Mouse (Mus musculus) MEL (cell line): ENCODE measurements around the gene Ube3b. TPM values are rescaled to one million over a fixed set of nuclear protein-coding genes. Genes with fewer than 3 reads are reported as not detected.

Experiments
- DNase-seq: peaks from one replicate; pipeline ENCODE4 v3.0.0; 2011; ENCODE audit warnings: low read depth, low spot score
- H3K27ac ChIP-seq: 2 replicates; pipeline ENCODE4 v1.5.1; 2012; ENCODE audit warnings: low read depth, mild to moderate bottlenecking, control low read depth, low read length, moderate library complexity; ENCODE audit not compliant: control insufficient read depth
- H3K27me3 ChIP-seq, 2 experiments: fragments of 150-350 bp in 1 of 2; sonication (generic) in 1 of 2; 2 replicates each; pipeline ENCODE4 v1.6.1; 2012; ENCODE audit warnings: low read length in 2 of 2, mild to moderate bottlenecking in 2 of 2, improper control_type of control experiment in 1 of 2, moderate library complexity in 1 of 2; ENCODE audit not compliant: insufficient read depth in 2 of 2, control insufficient read depth in 1 of 2
- H3K36me3 ChIP-seq, 2 experiments: 2 replicates each; pipeline ENCODE4 v1.6.1; 2012 to 2014; ENCODE audit warnings: low read length in 2 of 2, improper control_type of control experiment in 1 of 2, inconsistent platforms in 1 of 2, mild to moderate bottlenecking in 1 of 2; ENCODE audit not compliant: insufficient read depth in 2 of 2, control insufficient read depth in 1 of 2
- H3K4me1 ChIP-seq, 2 experiments: fragments of 150-350 bp in 1 of 2; sonication (generic) in 1 of 2; 2 replicates each; pipeline ENCODE4 v1.6.1; 2012; ENCODE audit warnings: low read length in 2 of 2, improper control_type of control experiment in 1 of 2, mild to moderate bottlenecking in 1 of 2; ENCODE audit not compliant: insufficient read depth in 2 of 2, control insufficient read depth in 1 of 2
- H3K4me3 ChIP-seq, 2 experiments: fragments of 150-350 bp in 1 of 2; sonication (generic) in 1 of 2; 2 replicates each; pipeline ENCODE4 v1.5.1; 2012; ENCODE audit warnings: low read depth in 2 of 2, low read length in 2 of 2, mild to moderate bottlenecking in 2 of 2, moderate library complexity in 2 of 2, control low read depth in 1 of 2, improper control_type of control experiment in 1 of 2; ENCODE audit not compliant: control insufficient read depth in 1 of 2, insufficient read depth in 1 of 2
- H3K79me2 ChIP-seq: 2 replicates; pipeline ENCODE4 v1.6.1; 2012; ENCODE audit warnings: mild to moderate bottlenecking, low read length, moderate library complexity; ENCODE audit not compliant: control insufficient read depth, poor library complexity, insufficient read depth
- H3K9ac ChIP-seq: 2 replicates; pipeline ENCODE4 v1.6.1; 2012; ENCODE audit warnings: low read depth, mild to moderate bottlenecking, control low read depth, low read length, moderate library complexity; ENCODE audit not compliant: control insufficient read depth, poor library complexity, severe bottlenecking
- H3K9me3 ChIP-seq: fragments of 150-350 bp; sonication (generic); replicated peaks from 2 replicates; pipeline ENCODE4 v1.6.1; 2012; ENCODE audit warnings: mild to moderate bottlenecking, low read length, improper control_type of control experiment, moderate library complexity; ENCODE audit not compliant: insufficient read depth
- BHLHE40 ChIP-seq: IDR thresholded peaks from 2 replicates; pipeline ENCODE4 v1.6.1; 2012; ENCODE audit warnings: low read depth, mild to moderate bottlenecking, inconsistent platforms, low read length, improper control_type of control experiment, borderline replicate concordance
- CTCF ChIP-seq, 3 experiments: IDR thresholded peaks in 2 of 3; conservative IDR thresholded peaks in 1 of 3; 2 replicates each; pipeline ENCODE4 v1.5.1; 2011 to 2012; ENCODE audit warnings: low read length in 3 of 3, low read depth in 2 of 3, mild to moderate bottlenecking in 2 of 3, improper control_type of control experiment in 1 of 3, inconsistent platforms in 1 of 3, mixed read lengths in 1 of 3, moderate library complexity in 1 of 3; ENCODE audit not compliant: control insufficient read depth in 1 of 3, insufficient read depth in 1 of 3, poor library complexity in 1 of 3, severe bottlenecking in 1 of 3
- E2F4 ChIP-seq: IDR thresholded peaks from 2 replicates; pipeline ENCODE4 v1.6.1; 2011; ENCODE audit warnings: low read depth, low read length, improper control_type of control experiment, borderline replicate concordance
- ELF1 ChIP-seq: IDR thresholded peaks from 2 replicates; pipeline ENCODE4 v1.6.1; 2014; ENCODE audit warnings: low read depth, mild to moderate bottlenecking, inconsistent platforms, low read length, improper control_type of control experiment, moderate library complexity
- EP300 ChIP-seq, 2 experiments: IDR thresholded peaks; 2 replicates each; pipeline ENCODE4 v1.6.1; 2011; ENCODE audit warnings: improper control_type of control experiment in 2 of 2, low read length in 2 of 2, low read depth in 1 of 2, mild to moderate bottlenecking in 1 of 2
- ETS1 ChIP-seq: IDR thresholded peaks from 2 replicates; pipeline ENCODE4 v1.6.1; 2012; ENCODE audit warnings: low read depth, mild to moderate bottlenecking, inconsistent platforms, low read length, improper control_type of control experiment, moderate library complexity
- GABPA ChIP-seq: IDR thresholded peaks from 2 replicates; pipeline ENCODE4 v1.6.1; 2012; ENCODE audit warnings: low read depth, mild to moderate bottlenecking, inconsistent platforms, low read length, improper control_type of control experiment, moderate library complexity
- GATA1 ChIP-seq: IDR thresholded peaks from 2 replicates; pipeline ENCODE4 v1.6.1; 2011; ENCODE audit warnings: low read depth, low read length, improper control_type of control experiment
- HCFC1 ChIP-seq: IDR thresholded peaks from 2 replicates; pipeline ENCODE4 v1.6.1; 2012; ENCODE audit warnings: low read depth, mild to moderate bottlenecking, inconsistent platforms, low read length, improper control_type of control experiment, moderate library complexity
- JUND ChIP-seq: IDR thresholded peaks from 2 replicates; pipeline ENCODE4 v1.6.1; 2011; ENCODE audit warnings: low read depth, mild to moderate bottlenecking, improper control_type of control experiment, low read length
- KAT2A ChIP-seq: conservative IDR thresholded peaks from 2 replicates; pipeline ENCODE4 v1.6.1; 2012; ENCODE audit warnings: low read depth, low read length, improper control_type of control experiment, inconsistent platforms
- MAFK ChIP-seq: IDR thresholded peaks from 2 replicates; pipeline ENCODE4 v1.6.1; 2011; ENCODE audit warnings: low read depth, mild to moderate bottlenecking, low read length, improper control_type of control experiment, borderline replicate concordance
- MAX ChIP-seq: IDR thresholded peaks from 2 replicates; pipeline ENCODE4 v1.6.1; 2011; ENCODE audit warnings: low read length, improper control_type of control experiment
- MAZ ChIP-seq: IDR thresholded peaks from 2 replicates; pipeline ENCODE4 v1.6.1; 2012; ENCODE audit warnings: low read depth, mild to moderate bottlenecking, inconsistent platforms, low read length, improper control_type of control experiment
- MEF2A ChIP-seq: IDR thresholded peaks from 2 replicates; pipeline ENCODE4 v1.6.1; 2014; ENCODE audit warnings: low read depth, mild to moderate bottlenecking, inconsistent platforms, low read length, improper control_type of control experiment; ENCODE audit not compliant: poor library complexity, insufficient replicate concordance, severe bottlenecking; ENCODE audit errors: extremely low read depth
- MXI1 ChIP-seq: IDR thresholded peaks from 2 replicates; pipeline ENCODE4 v1.6.1; 2011; ENCODE audit warnings: mild to moderate bottlenecking, low read depth, low read length, improper control_type of control experiment
- MYC ChIP-seq: IDR thresholded peaks from 2 replicates; pipeline ENCODE4 v1.6.1; 2011; ENCODE audit warnings: low read depth, mild to moderate bottlenecking, low read length, improper control_type of control experiment, moderate library complexity
- NELFE ChIP-seq: IDR thresholded peaks from 2 replicates; pipeline ENCODE4 v1.6.1; 2011; ENCODE audit warnings: low read depth, low read length, improper control_type of control experiment
- NRF1 ChIP-seq: IDR thresholded peaks from 2 replicates; pipeline ENCODE4 v1.6.1; 2014; ENCODE audit warnings: low read depth, mild to moderate bottlenecking, inconsistent platforms, low read length, improper control_type of control experiment, moderate library complexity; ENCODE audit not compliant: poor library complexity, insufficient read depth, severe bottlenecking
- POLR2A ChIP-seq, 2 experiments: IDR thresholded peaks; 2 replicates each; pipeline ENCODE4 v1.6.1; 2011 to 2012; ENCODE audit warnings: low read length in 2 of 2, mild to moderate bottlenecking in 2 of 2, control low read depth in 1 of 2, improper control_type of control experiment in 1 of 2, low read depth in 1 of 2, moderate library complexity in 1 of 2; ENCODE audit not compliant: control insufficient read depth in 1 of 2, insufficient read depth in 1 of 2, poor library complexity in 1 of 2
- POLR2AphosphoS2 ChIP-seq: IDR thresholded peaks from 2 replicates; pipeline ENCODE4 v1.6.1; 2011; ENCODE audit warnings: low read length, improper control_type of control experiment
- POLR2AphosphoS5 ChIP-seq: IDR thresholded peaks from 2 replicates; pipeline ENCODE4 v1.6.1; 2012; ENCODE audit warnings: low read depth, borderline replicate concordance, mild to moderate bottlenecking, inconsistent platforms, low read length, moderate library complexity, mixed read lengths
- RAD21 ChIP-seq: IDR thresholded peaks from 2 replicates; pipeline ENCODE4 v1.6.1; 2011; ENCODE audit warnings: mild to moderate bottlenecking, low read depth, low read length, improper control_type of control experiment
- RCOR1 ChIP-seq: IDR thresholded peaks from 2 replicates; pipeline ENCODE4 v1.6.1; 2012; ENCODE audit warnings: low read depth, mild to moderate bottlenecking, inconsistent platforms, low read length, improper control_type of control experiment
- SIN3A ChIP-seq: IDR thresholded peaks from 2 replicates; pipeline ENCODE4 v1.6.1; 2012; ENCODE audit warnings: low read length, improper control_type of control experiment, inconsistent platforms
- SMC3 ChIP-seq: IDR thresholded peaks from 2 replicates; pipeline ENCODE4 v1.6.1; 2011; ENCODE audit warnings: low read depth, low read length, improper control_type of control experiment
- TAL1 ChIP-seq: IDR thresholded peaks from 2 replicates; pipeline ENCODE4 v1.6.1; 2012; ENCODE audit warnings: mild to moderate bottlenecking, inconsistent platforms, low read length, moderate library complexity, mixed read lengths
- TBP ChIP-seq: IDR thresholded peaks from 2 replicates; pipeline ENCODE4 v1.8.0; 2011; ENCODE audit warnings: low read depth, low read length, improper control_type of control experiment
- TCF12 ChIP-seq: IDR thresholded peaks from 2 replicates; pipeline ENCODE4 v1.6.1; 2014; ENCODE audit warnings: low read depth, mild to moderate bottlenecking, inconsistent platforms, low read length, improper control_type of control experiment, moderate library complexity
- USF1 ChIP-seq: IDR thresholded peaks from 2 replicates; pipeline ENCODE4 v1.6.1; 2014; ENCODE audit warnings: low read depth, mild to moderate bottlenecking, inconsistent platforms, low read length, improper control_type of control experiment, moderate library complexity
- USF2 ChIP-seq, 2 experiments: IDR thresholded peaks; 2 replicates each; pipeline ENCODE4 v1.6.1; 2011 to 2012; ENCODE audit warnings: improper control_type of control experiment in 2 of 2, low read length in 2 of 2, borderline replicate concordance in 1 of 2, inconsistent platforms in 1 of 2, low read depth in 1 of 2, mild to moderate bottlenecking in 1 of 2; ENCODE audit not compliant: insufficient read depth in 1 of 2
- ZC3H11A ChIP-seq: IDR thresholded peaks from 2 replicates; pipeline ENCODE4 v1.6.1; 2012; ENCODE audit warnings: low read depth, mild to moderate bottlenecking, inconsistent platforms, low read length, improper control_type of control experiment
- ZKSCAN1 ChIP-seq: IDR thresholded peaks from 2 replicates; pipeline ENCODE4 v1.6.1; 2012; ENCODE audit warnings: low read depth, mild to moderate bottlenecking, inconsistent platforms, low read length, improper control_type of control experiment, moderate library complexity
- ZMIZ1 ChIP-seq: IDR thresholded peaks from 2 replicates; pipeline ENCODE4 v1.6.1; 2012; ENCODE audit warnings: low read depth, mild to moderate bottlenecking, inconsistent platforms, low read length, improper control_type of control experiment, moderate library complexity
- ZNF384 ChIP-seq: IDR thresholded peaks from 2 replicates; pipeline ENCODE4 v1.6.1; 2012; ENCODE audit warnings: low read depth, mild to moderate bottlenecking, inconsistent platforms, low read length, improper control_type of control experiment
- polyA plus RNA-seq, 2 experiments: library from polyadenylated mRNA; stranded (reverse) in 1 of 2; unstranded in 1 of 2; fragments of >175 nt in 1 of 2; fragments of >200 nt in 1 of 2; gene quantifications; 2 replicates each; pipeline versions ENCODE4 v1.2.1 to v1.2.4; 2012; ENCODE audit warnings: low replicate concordance in 2 of 2, low read depth in 1 of 2; ENCODE audit not compliant: insufficient read length in 2 of 2, insufficient read depth in 1 of 2, missing spikeins in 1 of 2
- total RNA-seq: library from RNA; depleted of rRNA; stranded (reverse); fragments of 300-350 nt; gene quantifications from 2 replicates; pipeline ENCODE4 v1.2.3, GENCODE M21; 2012

Gene Ube3b
- total and polyA plus RNA-seq, 3 experiments = 21.8 to 150 (median 45.4) TPM

- peaks cover 46% of the 10 kb centered on the region for H3K79me2 ChIP-seq
- no peak for TF ChIP-seq GABPA
- TF ChIP-seq EP300 (IDR thresholded peaks at IDR 0.05; ENCODE audit: low read depth in 1 of 2, low read length in 2 of 2) = no peak
- no peak for TF ChIP-seq GATA1
- no peak for TF ChIP-seq POLR2AphosphoS2
- no peak for TF ChIP-seq BHLHE40
- TF ChIP-seq TBP = no peak
- TF ChIP-seq MEF2A = no peak
- peak; percentile 87 to 95 (median 90) for TF ChIP-seq CTCF (IDR thresholded peaks at IDR 0.05 in 2 of 3, conservative IDR thresholded peaks at IDR 0.05 in 1 of 3; ENCODE audit: control insufficient read depth in 1 of 3, insufficient read depth in 1 of 3, low read depth in 2 of 3, low read length in 3 of 3, poor library complexity in 1 of 3, severe bottlenecking in 1 of 3)
- no peak for TF ChIP-seq MAZ
- 0 out of 2 replicates have a peak, but pooled peaks have one; percentile 30 for TF ChIP-seq ZNF384
- TF ChIP-seq NRF1 = no peak
- TF ChIP-seq ZKSCAN1 = no peak
- no peak for TF ChIP-seq TCF12
- no peak for TF ChIP-seq JUND
- TF ChIP-seq KAT2A = no peak
- TF ChIP-seq USF1 = no peak
- TF ChIP-seq MYC = no peak
- no peak for TF ChIP-seq ETS1
- TF ChIP-seq MXI1 = no peak
- TF ChIP-seq TAL1 = no peak
- no peak for TF ChIP-seq MAX
- TF ChIP-seq SIN3A = no peak
- TF ChIP-seq SMC3 = peak; percentile 97
- no peak for TF ChIP-seq HCFC1
- TF ChIP-seq MAFK = no peak
- no peak for TF ChIP-seq NELFE
- TF ChIP-seq E2F4 = no peak
- TF ChIP-seq RAD21 = peak; percentile 74
- TF ChIP-seq USF2 (IDR thresholded peaks at IDR 0.05; ENCODE audit: borderline replicate concordance in 1 of 2, insufficient read depth in 1 of 2, low read depth in 1 of 2, low read length in 2 of 2) = no peak
- no peak for TF ChIP-seq RCOR1
- no peak for TF ChIP-seq POLR2AphosphoS5
- no peak for TF ChIP-seq ELF1
- TF ChIP-seq ZC3H11A = peak; percentile 79
- no peak for TF ChIP-seq ZMIZ1
- no peak for TF ChIP-seq POLR2A (IDR thresholded peaks at IDR 0.05; ENCODE audit: control insufficient read depth in 1 of 2, insufficient read depth in 1 of 2, low read depth in 1 of 2, low read length in 2 of 2, poor library complexity in 1 of 2)
- TF ChIP-seq, all 39 proteins: peak for 5
- Histone ChIP-seq H3K27me3 (no peaks in the 10 kb centered on the region), H3K36me3 (peaks cover 0 to 11% of the 10 kb centered on the region in 2 experiments; a peak in 3 of 4 replicates), H3K9me3 (no peaks in the 10 kb centered on the region), H3K4me1 (peaks cover 4 to 17% of the 10 kb centered on the region in 2 experiments), H3K27ac (no peak overlapping the region), H3K9ac (no peak overlapping the region), H3K4me3 (no peak overlapping the region)
- peak; percentile 73 for DNase-seq
Observed at GRCm38 (mm10) chr5:114383184-114383904, 2.9 kb downstream of the Ube3b start.
